Mouse (Mus musculus): ENCODE measurements around the gene Arhgef12. TPM values are rescaled to one million over a fixed set of nuclear protein-coding genes. Genes with fewer than 3 reads are reported as not detected.
"Not testable (repeated sequence)": the region's sequence is repeated elsewhere in the genome, so short reads cannot be mapped to it uniquely, and the experiment has no call there.

The Arhgef12 gene
- total RNA-seq, 2 experiments from 2014 or later: 41.5 to 54.8 TPM

DNA sequence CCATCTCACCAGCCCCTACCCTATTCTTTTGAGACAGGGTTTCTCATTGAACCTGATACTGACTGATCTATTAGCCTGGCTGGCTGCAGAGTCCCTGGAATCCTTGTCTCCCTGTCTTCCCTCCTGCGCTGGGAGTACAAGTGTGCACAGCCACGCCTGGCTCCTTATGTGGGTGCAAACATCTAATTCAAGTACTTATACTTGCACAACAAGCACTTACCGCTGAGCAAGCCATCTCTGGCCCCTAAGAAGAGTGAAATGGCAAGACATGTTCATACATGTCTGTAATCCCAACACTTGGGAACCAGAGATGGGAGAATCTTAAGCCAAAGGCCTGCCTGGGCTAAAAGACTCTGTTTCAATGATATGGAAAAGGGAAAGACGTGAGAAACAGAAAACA is 104.0 kb downstream of the Arhgef12 start:
- DNase-seq (ENCODE audit: low spot score): no peak

DNA sequence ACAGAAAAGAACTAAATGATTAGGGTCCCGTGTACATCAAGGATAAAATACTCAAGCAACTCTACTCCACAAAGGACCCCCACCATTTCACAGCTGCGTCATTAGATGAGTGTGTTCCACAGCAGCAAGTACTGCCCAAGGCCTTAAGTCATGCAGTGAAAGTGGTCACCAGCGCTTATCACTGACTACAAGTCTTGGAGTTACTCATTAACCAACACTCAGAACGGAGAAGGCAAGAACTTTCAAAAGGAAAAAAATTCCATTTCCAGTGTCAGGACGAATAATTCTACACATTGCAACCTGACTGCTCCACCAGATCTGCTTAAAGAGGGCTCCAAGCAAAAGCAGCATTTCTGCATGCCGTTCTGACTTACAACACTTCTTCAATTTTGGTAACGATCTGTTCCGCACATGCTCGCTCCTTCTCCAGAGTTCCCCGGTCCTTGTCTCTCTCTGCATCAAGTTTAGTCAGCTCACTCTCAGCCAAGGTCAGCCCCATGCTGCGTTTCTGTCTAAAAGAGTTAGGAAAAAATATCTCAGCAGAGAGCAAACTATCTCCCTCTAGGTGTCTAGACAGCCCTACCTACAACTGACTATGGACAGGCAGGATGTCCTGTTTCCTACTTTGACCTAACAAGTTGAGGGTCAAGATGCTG is 106.3 kb downstream of the Arhgef12 start:
- DNase-seq (ENCODE audit: low spot score): no peak

DNA sequence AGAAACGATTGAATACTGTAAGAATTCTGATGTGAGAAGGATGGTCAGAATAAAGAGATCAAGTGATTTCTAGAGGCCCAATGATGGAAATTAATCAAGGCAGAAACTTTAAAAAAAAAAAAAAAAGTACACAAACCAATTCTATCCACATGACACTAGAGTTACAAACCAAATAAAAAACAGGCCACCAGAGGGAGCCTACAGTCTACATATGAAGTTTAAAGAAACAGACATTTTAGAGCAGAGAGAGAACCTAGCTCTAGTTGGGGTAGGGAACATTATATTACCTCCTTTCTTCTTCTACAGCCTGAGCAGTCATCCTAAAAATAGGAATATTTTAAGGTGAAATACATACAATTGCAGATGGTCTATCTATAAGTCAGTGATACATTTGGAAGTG is 107.0 kb downstream of the Arhgef12 start:
- DNase-seq (ENCODE audit: low spot score): peak; percentile 77

DNA sequence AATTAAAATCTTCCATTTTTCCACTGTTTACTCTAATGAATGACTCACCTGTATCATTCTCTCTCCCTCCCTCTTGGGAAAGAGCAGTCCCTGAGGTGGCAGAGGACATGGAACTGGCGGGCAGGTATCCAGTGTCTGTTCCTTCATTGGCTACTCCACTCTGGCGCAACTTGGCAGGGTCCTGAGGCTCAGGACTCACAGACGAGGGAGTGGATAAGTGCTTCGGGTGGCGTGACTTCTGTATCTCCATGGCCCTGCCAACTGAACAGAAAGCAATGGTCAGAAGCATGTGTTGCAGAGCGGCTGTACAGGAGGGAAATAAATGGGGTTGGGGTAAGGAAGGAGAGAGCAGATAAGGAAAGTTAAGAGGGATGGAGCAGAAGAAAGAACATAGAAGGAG is 109.5 kb downstream of the Arhgef12 start:
- no peak for DNase-seq (ENCODE audit: low spot score)

DNA sequence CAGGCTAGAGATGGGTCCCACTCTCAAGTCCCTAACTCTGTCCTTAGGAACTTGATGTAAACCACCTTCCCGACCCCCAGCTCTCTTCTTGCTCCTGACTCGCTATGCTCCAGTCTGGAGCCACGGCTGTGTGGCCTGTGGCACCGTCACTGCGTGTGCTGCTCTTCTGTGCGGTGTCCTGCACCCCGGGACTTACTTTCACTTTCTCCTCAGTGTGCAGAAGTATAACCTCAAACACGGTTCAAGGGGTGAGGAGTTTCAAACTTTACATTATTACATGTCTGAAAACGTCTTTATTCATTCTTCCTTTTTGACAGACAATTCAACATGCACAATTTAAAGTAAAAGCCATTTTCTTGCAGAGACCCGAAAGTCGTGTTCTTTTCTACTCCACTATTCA is 111.7 kb downstream of the Arhgef12 start:
- no peak for DNase-seq (ENCODE audit: low spot score)

DNA sequence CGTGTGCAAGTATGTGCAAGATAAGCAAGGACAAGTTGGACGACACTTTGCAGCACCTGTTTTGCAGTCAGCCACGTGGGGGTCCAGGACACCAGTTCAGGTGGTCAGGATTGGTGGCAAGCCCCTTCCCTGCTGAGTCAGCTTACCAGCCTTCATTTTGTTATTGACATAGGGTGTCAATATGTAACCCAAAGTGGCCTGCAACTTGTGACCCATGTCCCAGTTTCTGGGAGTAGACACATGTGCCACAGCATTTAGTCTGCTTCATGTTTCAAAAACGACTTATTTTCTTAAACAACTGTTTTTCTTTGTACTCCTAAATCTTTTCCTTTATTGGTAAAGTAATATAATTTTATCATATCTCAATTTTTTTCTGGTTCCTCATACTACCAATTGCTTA is 112.3 kb downstream of the Arhgef12 start:
- no peak for DNase-seq (ENCODE audit: low spot score)

DNA sequence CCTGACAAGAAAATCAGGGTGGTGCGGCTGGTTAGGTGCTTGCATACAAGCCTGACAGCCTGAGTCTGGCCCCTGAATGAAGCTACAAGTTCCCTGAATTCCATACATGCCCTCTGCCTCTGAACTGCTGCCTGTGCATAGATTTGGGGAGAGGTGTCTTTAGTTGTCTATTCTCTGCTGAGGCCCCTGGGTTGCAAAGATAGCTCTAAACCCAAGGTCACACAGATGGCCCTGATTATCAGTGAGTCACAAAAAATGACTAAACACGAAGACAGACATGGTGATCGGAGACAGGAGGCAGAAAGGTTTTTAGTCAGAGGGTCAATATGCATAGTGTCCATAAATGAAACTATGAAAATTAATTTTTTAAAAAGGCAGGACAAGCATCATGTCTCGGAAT is 113.4 kb downstream of the Arhgef12 start:
- no peak for DNase-seq (ENCODE audit: low spot score)

DNA sequence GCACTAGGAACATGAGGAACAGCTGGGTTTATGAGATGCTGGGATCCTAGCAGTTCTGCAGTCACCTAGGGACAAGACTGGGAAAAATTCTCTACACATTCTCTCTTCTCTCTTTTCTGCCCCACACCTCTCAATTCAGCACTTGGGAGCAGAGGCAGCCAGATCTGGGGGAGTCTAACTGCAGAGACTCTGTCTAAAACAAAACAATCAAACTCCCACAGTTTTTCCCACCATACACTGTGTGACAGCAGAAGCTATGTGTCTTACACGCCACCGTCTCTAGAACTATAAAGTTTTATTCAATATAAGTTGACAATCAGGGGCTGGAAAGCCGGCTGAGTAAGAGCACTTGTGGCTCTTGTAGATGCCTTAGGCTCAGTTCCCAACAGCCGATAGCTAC is 119.1 kb downstream of the Arhgef12 start:
- DNase-seq (ENCODE audit: low spot score): no peak

DNA sequence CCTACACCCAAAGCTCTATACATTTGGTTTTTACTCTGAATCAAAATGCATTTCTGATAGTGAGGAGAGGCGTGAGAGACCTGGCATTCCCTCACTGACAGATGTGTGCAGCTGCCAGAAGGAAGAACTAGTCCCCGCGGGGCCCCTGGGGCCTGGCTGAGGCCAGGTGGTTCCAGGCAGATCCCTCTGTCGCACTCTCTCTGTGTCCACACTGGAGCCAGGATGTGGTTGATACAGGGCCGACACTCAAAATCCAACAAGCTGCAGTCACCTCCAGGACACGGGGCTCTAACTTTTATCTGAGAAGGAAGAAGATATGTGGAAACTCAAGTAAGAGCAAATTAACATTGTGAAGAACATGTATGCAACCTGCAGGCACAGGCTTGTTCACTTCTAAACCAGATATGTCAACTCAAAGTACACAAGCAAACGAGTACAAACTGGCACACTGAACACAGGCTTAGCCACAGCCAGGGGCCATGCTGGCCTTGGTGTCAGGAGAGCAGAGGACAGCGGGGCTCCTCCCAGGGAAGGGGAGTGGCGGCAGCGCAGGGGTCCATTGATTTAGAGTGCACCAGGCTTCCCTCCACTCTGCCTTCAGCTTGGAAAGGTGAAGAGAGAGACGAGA is 138.0 kb downstream of the Arhgef12 start:
- DNase-seq (ENCODE audit: low spot score): no peak

DNA sequence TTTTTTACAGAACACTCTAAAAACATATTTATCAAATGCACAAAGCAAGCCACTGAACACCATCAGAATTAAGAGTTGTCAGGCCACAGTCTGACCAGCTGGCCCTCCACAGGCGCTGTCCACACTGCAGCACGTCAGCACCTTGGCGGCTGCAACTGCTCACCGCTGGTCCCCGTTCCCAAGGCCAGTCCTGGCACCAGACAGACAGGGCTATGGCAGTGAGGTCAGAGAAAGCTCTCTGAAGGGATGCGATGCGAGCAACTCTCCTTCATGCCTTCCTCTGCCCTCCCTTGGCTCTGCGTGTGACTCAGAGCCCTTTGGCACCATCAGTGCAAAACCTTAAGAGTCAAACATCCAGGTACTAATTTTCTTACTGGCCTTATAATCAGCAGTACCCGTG is 139.3 kb downstream of the Arhgef12 start:
- no peak for DNase-seq (ENCODE audit: low spot score)

DNA sequence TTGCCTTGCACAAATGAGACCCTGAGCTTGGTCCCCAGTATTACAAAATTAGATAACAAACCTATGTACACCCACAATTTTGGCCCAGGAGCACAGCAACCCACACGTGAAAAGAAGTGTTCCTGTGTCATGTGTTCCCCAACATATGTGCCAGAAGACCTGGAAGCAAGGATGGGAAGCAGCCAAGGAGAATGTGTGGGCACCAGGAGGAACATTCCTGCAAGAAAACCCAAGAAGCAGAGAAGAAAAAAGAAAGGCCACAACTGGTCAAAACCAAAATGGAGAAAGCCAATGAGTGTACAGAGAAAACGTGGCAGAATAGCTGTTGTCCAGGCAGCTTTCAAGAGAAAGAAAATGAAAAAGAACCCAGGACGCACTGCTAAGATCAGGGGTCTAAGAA is 142.2 kb downstream of the Arhgef12 start:
- DNase-seq (ENCODE audit: low spot score): not testable (repeated sequence)

DNA sequence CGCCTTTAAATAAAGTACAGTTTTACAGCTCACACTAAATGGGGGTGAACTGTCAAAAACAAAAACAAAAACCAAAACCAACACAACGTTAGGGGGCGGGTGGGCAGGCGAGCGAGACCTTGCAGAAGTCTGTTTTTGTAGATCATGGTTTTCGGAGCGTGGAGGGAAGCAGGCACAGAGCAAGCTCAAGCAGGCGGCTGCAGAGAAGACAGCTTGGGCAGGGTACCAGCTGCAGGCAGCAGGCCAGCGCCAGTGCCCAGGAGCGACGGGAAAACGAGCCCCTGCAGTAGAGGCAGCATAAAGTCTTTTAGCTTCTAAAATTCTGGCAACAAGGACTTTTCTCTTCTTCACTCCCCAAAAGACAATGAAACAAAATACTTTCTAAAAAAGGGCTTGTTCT is 142.7 kb downstream of the Arhgef12 start:
- no peak for DNase-seq (ENCODE audit: low spot score)

DNA sequence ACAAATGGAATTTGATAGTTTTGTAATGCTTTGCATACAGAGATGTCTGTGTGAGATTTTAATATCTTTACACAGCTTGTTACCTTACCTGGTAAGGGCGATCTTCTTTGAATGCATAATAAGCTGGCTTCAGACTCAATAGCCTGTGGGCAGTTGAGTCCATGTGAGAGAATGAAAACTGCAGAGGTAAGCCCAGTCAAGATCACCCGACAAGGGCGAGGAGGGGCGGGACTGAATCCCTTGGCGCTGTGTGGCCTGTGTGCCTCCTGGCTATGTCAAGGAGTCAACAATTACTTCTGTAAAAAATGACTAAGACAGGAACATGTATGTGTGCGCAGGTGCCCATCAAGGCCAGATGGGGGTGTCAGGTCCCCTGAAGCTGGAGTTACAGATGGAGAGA is 144.5 kb downstream of the Arhgef12 start:
- no peak for DNase-seq (ENCODE audit: low spot score)

DNA sequence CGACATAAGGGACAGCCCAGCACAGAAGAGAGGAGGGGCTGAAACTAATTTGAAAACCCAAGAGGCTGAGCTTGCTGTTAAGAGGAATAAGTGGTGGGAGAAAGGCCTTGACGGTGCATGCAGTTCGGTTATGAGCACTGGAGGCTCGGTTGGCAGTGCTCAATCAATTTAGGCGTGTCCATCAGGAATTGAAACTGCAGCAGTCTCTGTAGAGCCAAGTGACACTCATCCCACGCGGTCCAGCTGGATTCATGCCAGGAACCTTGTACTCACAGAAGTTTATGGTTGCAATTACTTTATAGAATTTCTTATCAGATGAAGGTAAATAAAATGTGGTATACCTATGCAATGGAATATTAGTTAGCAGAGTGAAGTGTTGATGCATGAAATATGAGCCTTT is 148.6 kb downstream of the Arhgef12 start:
- no peak for DNase-seq (ENCODE audit: low spot score)

DNA sequence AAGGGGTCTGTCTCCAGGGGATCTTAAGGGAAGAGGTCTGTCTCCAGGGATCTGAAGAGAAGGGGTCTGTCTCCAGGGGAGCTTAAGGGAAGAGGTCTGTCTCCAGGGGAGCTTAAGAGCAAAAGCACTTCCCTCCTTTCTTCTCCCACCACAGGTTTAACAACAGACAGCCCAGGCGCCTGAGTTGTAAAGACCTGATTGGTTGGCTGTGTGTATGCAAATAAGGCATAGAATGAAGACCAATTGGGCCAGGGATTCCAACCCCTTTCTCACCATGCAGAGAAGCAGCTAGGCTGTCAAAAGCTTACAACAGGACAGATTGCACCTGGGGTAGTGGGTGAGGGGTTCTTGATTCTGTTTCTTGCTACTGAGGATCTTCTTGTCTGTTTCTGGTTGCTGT is 158.7 kb downstream of the Arhgef12 start:
- DNase-seq (ENCODE audit: low spot score): no peak

DNA sequence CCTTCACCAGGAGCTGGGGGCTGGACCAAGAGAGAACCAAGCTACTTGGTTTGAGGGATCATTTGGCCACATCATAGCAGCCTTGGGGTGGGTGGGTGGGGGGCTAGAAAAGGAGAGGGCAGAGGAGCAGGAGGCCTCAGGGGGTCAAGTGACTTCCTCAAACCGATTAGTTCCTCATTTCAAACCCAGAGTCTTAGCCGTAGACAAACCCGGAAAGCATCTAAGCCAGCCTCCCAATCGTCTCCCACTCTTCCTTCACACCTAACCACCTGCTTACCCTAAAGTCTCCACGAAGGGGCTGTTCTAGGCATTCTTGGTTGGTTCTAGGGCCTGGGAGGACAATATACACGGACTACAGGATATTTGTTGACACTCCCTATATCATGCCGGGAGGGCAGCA is 161.9 kb downstream of the Arhgef12 start:
- no peak for DNase-seq (ENCODE audit: low spot score)

DNA sequence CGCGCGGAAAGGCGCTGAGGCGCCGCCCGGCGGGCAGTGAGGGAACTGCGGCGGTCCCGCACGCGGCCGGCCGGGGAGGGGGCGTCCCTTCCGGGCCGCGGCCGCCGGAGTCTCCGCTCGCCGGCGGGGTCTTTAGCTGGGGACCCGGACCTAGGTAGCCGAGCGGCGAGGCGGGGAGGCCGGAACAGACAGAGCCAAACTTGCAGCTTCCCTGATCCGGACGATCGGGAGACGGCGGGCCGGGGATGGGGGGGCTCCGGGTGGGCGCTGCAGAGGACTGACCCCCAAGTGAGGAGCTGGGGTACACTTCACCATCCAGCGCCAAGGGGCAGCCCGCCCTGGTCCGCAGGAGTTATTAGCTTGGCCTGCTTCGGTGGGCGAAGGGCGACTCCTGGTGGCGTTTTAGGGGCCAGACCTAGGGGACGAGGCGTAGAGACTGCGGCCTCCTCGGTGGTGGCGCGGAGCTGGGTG is 162.5 kb downstream of the Arhgef12 start:
- peak; percentile 82 for DNase-seq (ENCODE audit: low spot score)

DNA sequence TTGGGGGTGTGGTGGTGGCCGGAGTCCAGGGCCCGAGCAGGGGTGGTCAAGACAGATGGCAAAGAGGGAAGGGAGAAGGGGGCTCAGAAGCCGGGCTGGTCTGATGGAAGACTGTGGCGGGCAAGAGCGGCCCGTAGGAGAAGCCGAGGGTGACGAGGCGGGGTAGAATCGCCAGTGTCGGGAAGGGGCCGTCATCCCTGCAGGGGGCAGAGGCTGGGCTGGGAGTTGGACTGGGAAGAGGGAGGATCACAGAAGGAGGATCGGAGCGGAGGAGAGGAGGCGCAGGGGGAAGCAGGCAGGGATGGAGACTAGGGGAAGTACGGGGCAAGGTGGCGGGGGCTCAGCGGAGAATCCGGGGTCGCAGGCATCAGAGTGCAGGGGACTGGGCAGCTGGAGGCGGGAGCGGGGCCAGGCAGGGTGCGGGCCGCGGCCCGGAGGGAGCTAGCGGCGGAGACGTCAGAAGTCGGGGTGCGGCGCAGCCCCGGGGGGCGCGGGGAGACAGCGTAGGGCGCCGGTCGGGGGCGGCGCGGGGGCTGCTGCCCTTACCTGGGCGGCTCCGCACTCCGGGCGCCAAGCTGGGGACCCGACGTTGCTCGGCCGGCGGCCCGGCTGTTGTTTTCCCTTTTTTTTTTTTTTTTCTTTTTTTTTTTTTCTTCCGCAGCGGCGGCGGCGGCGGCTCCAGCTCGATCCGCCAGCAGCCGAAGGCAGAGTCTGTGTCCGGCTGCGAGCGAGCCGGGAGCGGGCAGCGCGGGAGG is 163.1 kb downstream of the Arhgef12 start, which contains the start of gene Grik4:
Gene Grik4 (minus strand): TSS at position 713 of the 755 bp plus-strand sequence.
- DNase-seq (ENCODE audit: low spot score): no peak

DNA sequence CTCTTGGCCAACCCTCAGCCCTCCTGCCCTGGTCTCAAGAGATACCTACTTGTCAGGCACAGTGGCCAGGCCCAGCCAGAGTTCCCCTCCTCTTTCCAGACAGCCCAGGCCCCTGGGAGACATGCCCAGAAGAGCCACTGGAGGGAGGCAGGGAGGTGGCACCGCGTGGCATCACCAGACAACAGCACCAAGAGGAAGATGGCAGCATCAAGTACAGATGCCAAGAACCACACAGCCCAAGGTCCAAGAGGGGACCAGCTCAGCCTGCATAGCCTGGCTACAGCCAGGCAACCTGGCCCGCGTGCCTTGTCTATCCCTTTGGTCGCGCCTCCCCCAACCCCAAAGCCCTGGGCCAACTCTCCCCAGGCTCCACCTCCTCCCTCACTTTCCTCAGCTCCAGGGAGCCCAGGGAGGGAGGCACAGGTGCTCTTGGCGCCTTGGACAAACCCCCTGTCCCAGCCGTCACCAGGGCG is 163.9 kb downstream of the Arhgef12 start:
- DNase-seq (ENCODE audit: low spot score): no peak

DNA sequence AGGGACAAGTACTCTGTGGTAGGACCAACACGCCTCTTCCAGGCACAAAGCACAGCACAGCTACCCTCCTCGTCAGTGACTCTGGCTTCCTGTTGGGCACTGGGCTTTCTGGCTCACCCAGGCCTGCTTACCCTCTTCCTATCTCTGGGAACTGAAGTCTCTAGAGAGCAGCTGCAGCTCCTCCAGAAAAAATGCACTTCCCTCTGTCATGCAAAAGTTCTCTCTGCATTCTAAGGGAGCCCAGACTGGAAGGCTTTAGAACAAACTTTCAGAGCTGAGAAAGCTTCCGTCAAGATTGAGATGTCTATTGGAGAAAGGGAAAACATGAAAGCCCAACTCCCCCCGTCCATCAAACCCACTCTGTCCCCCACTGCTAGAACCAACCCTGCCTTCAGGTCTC is 164.9 kb downstream of the Arhgef12 start:
- DNase-seq (ENCODE audit: low spot score): no peak

DNA sequence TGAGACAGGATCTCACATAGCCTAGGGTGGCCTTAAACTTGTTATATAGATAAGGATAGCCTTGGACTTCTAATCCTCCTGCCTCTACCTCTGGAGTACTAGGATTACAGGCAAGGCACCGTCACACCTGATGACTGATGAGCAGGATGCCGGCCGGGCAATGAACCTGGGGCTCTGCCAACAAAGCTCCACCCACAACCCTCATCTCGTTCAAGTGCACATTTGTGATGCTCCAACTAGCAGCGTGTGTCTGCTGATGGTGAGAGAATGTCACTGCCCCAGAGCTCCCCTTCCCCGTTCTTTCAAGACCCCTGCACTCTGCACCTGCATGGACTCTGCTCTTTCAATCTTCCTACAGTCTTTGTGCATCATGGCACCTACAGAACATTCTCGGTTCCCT is 174.9 kb downstream of the Arhgef12 start:
- no peak for DNase-seq (ENCODE audit: low spot score)

DNA sequence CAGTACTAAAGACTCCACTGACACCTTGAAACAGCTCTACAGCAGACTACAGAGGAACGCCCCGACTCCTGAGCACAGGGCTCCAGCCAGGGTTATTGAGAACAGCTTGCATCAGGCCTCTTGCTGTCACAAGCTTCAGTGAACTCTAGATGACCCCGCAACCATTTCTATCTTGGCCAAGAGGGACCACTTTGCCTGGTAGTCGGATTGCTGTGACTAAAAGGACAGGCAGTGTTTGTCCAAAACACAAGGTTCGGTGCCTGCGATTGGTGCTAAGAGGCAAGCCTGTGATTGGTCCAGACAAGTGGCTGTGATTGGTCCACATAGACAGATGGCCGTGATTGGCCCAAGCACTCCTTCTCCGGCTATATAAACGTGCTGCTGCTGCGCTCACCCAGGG is 179.5 kb downstream of the Arhgef12 start:
- DNase-seq (ENCODE audit: low spot score): no peak

DNA sequence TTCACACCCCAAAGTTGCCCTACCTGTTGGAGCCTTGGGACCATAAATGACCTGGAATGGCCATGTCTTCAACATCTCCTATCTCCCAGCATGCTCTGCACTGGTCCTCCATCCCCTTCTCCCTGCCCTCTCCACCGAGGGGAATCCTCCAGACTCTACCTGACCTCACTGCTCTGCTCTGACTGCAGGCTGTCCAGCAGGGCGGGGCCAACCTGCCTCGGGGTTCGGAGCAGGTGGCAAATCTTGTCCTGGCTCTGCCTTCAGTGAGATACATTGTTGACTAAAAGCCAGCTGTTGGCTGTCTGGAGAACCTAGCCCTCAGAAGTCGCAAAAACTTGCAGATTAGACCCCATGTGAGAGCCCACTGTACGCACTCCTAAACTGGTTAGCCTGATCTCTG is 180.5 kb downstream of the Arhgef12 start:
- DNase-seq (ENCODE audit: low spot score): no peak

All from gastrocnemius, adult 18-20 months (tissue).